Mouse (Mus musculus) megakaryocyte, adult 5-6 weeks (primary cell): Measurements from ENCODE around the gene Cd99l2. TPM values are rescaled to one million over a fixed set of nuclear protein-coding genes. Genes with fewer than 3 reads are reported as not detected.
"Not testable (repeated sequence)": the region's sequence is repeated elsewhere in the genome, so short reads cannot be mapped to it uniquely, and the experiment has no call there.

ENCODE experiments used
- ATAC-seq: 2 replicates; pipeline ENCODE4 v1.8.0; 2016; ENCODE audit warnings: mild to moderate bottlenecking, inconsistent platforms; ENCODE audit not compliant: poor library complexity, severe bottlenecking
- total RNA-seq, 2 experiments: library from RNA; stranded (forward) in 1 of 2; stranded (reverse) in 1 of 2; fragments of 153-499, 151-499 nt in 1 of 2; fragments of 221-1000, 200-1000 nt in 1 of 2; gene quantifications; 2 replicates each; pipeline versions ENCODE4 v1.2.3 to v1.2.4; 2015 to 2017

The Cd99l2 gene
- total RNA-seq (2015) (5.1 TPM in 2 replicates), total RNA-seq (2017) (9.9 and 11.6 TPM in 2 replicates)

GRCm38 (mm10) chrX:71492634-71493278 is at the start of gene Cd99l2:
Gene Cd99l2 (minus strand): TSS chrX:71492849.
- peak; percentile 99 for ATAC-seq

GRCm38 (mm10) chrX:71540821-71541510 is 48.3 kb upstream of the Cd99l2 start:
- no peak for ATAC-seq

GRCm38 (mm10) chrX:71537791-71538190 is 45.1 kb upstream of the Cd99l2 start:
- no peak for ATAC-seq

- ATAC-seq = no peak
These were observed 41.5 kb upstream of the Cd99l2 start for GRCm38 (mm10) chrX:71534102-71534501.

GRCm38 (mm10) chrX:71532635-71533034 is 40.0 kb upstream of the Cd99l2 start:
- no peak for ATAC-seq

- no peak for ATAC-seq
These were observed 36.0 kb upstream of the Cd99l2 start for GRCm38 (mm10) chrX:71528646-71529045.

GRCm38 (mm10) chrX:71528150-71528549 is 35.5 kb upstream of the Cd99l2 start:
- ATAC-seq = no peak

GRCm38 (mm10) chrX:71527461-71527860 is 34.8 kb upstream of the Cd99l2 start:
- no peak for ATAC-seq

GRCm38 (mm10) chrX:71525593-71526299 is 33.1 kb upstream of the Cd99l2 start:
- ATAC-seq = no peak

GRCm38 (mm10) chrX:71524310-71524709 is 31.7 kb upstream of the Cd99l2 start:
- no peak for ATAC-seq

- ATAC-seq = no peak
These were observed 30.2 kb upstream of the Cd99l2 start for GRCm38 (mm10) chrX:71522889-71523288.

- ATAC-seq = no peak
These were observed 26.6 kb upstream of the Cd99l2 start for GRCm38 (mm10) chrX:71519252-71519651.

GRCm38 (mm10) chrX:71506591-71506990 is 13.9 kb upstream of the Cd99l2 start:
- not testable (repeated sequence) for ATAC-seq

- ATAC-seq = peak; percentile 22; the same call in 1 of the 2 replicates
These were observed 619 bp upstream of the Cd99l2 start for GRCm38 (mm10) chrX:71493279-71493656.

GRCm38 (mm10) chrX:71491931-71492633 is 567 bp downstream of the Cd99l2 start:
- 0 out of 2 replicates have a peak, but pooled peaks have one; percentile 2 for ATAC-seq

GRCm38 (mm10) chrX:71489353-71489752 is 3.3 kb downstream of the Cd99l2 start:
- no peak for ATAC-seq

- no peak for ATAC-seq
These were observed 10.4 kb downstream of the Cd99l2 start for GRCm38 (mm10) chrX:71482244-71482643.

GRCm38 (mm10) chrX:71475992-71476391 is 16.7 kb downstream of the Cd99l2 start:
- no peak for ATAC-seq

- ATAC-seq = no peak
These were observed 17.2 kb downstream of the Cd99l2 start for GRCm38 (mm10) chrX:71475497-71475896.

GRCm38 (mm10) chrX:71475084-71475483 is 17.6 kb downstream of the Cd99l2 start:
- ATAC-seq = no peak

GRCm38 (mm10) chrX:71474296-71474956 is 18.2 kb downstream of the Cd99l2 start:
- no peak for ATAC-seq
